Mouse (Mus musculus): ENCODE results near the gene Ldha.

DNA sequence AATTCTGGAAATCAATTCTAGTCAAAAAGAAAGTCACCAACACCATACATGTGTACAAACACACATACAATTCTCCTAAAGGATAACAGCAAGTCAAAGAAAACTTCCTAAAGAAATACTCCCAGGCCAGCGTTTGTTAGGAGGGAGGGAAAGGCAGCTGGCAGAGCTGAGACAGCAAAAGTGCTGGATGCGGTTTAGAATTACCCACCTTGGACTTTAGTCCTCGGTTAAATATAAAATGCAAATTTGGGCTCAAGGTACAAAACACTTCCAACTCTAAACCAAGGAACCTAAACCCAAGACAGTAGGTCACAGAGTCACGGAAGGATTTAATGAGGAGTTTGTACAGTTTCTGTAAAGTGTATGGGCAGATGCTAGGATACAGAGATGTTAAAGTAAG, 47.4 kb upstream of the Ldha start:
- TF ChIP-seq CTCF (IDR thresholded peaks at IDR 0.05; ENCODE audit: extremely low read depth, insufficient read depth, insufficient read length, insufficient replicate concordance) = no peak
- no peak for TF ChIP-seq POLR2A (IDR thresholded peaks at IDR 0.05; ENCODE audit: low read depth, low read length)

Measured in spleen, adult 2 months (tissue).